Mouse (Mus musculus): Measurements from ENCODE around the gene Fkbp10.

- TF ChIP-seq CTCF (IDR thresholded peaks at IDR 0.05; ENCODE audit: borderline replicate concordance, insufficient read depth, low read depth, low read length) (no peak), POLR2A (IDR thresholded peaks at IDR 0.05; ENCODE audit: borderline replicate concordance, insufficient read depth, low read length) (no peak)
Measured at GRCm38 (mm10) chr11:100465833-100466232, 50.3 kb downstream of the Fkbp10 start.

Measured in cerebellum, adult 2 months (tissue).